Mouse (Mus musculus) hindbrain, embryonic 13.5 days (tissue): ENCODE data around the gene Gm8439. TPM values are rescaled to one million over a fixed set of nuclear protein-coding genes. Genes with fewer than 3 reads are reported as not detected.

ENCODE experiments used
- ATAC-seq: fragments of 200-750 bp; cut with Nextera tagmentation; 2 replicates; pipeline ENCODE4 v1.8.0; 2017; ENCODE audit warnings: moderate TSS enrichment; ENCODE audit not compliant: low FRiP score
- H3K27ac ChIP-seq: fragments of 300-500 bp; sonication (generic); 2 replicates; pipeline ENCODE4 v1.5.1; 2015; ENCODE audit warnings: inconsistent platforms, mild to moderate bottlenecking, moderate library complexity
- H3K27me3 ChIP-seq: fragments of 300-500 bp; sonication (generic); 2 replicates; pipeline ENCODE4 v1.6.1; 2015; ENCODE audit warnings: mild to moderate bottlenecking, inconsistent platforms
- H3K36me3 ChIP-seq: fragments of 300-500 bp; sonication (generic); 2 replicates; pipeline ENCODE4 v1.6.1; 2015; ENCODE audit warnings: mild to moderate bottlenecking, inconsistent platforms
- H3K4me1 ChIP-seq: fragments of 300-500 bp; sonication (generic); replicated peaks from 2 replicates; pipeline ENCODE4 v1.6.1; 2015; ENCODE audit warnings: inconsistent platforms
- H3K4me2 ChIP-seq: fragments of 300-500 bp; sonication (generic); 2 replicates; pipeline ENCODE4 v1.6.1; 2015; ENCODE audit warnings: inconsistent platforms, mild to moderate bottlenecking, moderate library complexity
- H3K4me3 ChIP-seq: fragments of 300-500 bp; sonication (generic); 2 replicates; pipeline ENCODE4 v1.5.1; 2015; ENCODE audit warnings: mild to moderate bottlenecking, inconsistent platforms
- H3K9ac ChIP-seq: fragments of 300-500 bp; sonication (generic); 2 replicates; pipeline ENCODE4 v1.6.1; 2015; ENCODE audit warnings: mild to moderate bottlenecking, inconsistent platforms
- H3K9me3 ChIP-seq: fragments of 300-500 bp; sonication (generic); 2 replicates; pipeline ENCODE4 v1.6.1; 2016; ENCODE audit warnings: inconsistent platforms
- WGBS: fragments of 180-500 bp; shearing (Covaris S2); methylation state at CpG from one replicate; pipeline ENCODE4 v1.1.7; 2015; 5-methylcytosine and 5-hydroxymethylcytosine counted together
- polyA plus RNA-seq: library from polyadenylated mRNA; unstranded; fragments of >200 nt; fragmentation: Nextera tagmentation; extraction: Ambion mirVana; gene quantifications from 2 replicates; pipeline ENCODE4 v1.2.1, GENCODE M21; 2015

The Gm8439 gene
- not detected in 2 replicates for polyA plus RNA-seq

DNA sequence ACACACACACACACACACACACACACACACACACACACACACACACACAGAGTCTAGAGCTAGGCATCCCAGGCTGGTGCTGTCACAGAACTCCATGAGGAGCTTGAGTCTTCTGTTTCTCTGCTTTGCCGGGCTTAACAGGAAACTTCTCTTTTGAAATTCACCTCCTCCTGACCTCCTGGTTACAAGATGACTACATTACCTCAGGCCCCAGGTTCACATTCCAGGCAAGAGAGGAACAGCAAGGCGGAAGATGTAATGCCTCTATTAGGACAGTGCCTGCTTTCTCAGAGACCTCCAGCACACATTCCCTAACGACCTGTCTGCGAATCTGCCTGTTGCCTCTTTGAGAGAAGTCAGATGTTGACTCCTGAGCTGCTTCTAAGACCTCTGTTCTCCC, at the start of gene Gm8439:
TSS of gene Gm8439 (plus strand) at position 301 of the 400 bp plus-strand sequence.
- Histone ChIP-seq H3K4me3 (no peak within 1 kb of the TSS), H3K9me3 (no peaks in the 10 kb centered on the region), H3K9ac (no peak within 1 kb of the TSS), H3K4me1 (peaks cover 4% of the 10 kb centered on the region), H3K36me3 (no peaks in the 10 kb centered on the region), H3K4me2 (no peak within 1 kb of the TSS), H3K27me3 (peaks cover 18% of the 10 kb centered on the region), H3K27ac (no peak within 1 kb of the TSS)
- no peak for ATAC-seq
- WGBS = 23% methylated on average over 4 of the region's 4 CpGs

DNA sequence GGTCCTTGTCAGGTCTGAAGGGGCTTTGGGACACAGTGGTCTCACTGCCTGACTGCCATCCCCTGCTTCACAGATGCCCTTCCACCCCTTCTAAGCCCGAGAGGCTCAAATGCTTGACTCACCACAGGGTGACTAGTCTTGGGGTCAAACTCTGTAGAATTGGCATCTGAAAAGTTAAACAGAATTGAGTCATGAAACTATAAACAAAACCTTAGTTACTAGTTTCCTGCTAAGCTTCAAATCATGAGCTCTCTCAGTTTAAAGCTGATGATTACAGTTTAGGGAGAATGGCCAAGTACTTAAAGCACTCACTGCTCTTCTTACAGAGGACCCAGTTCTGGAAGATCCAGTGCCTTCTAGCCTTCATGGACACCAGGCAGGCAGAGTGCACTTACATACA, 43.6 kb upstream of the Gm8439 start:
- H3K36me3 ChIP-seq = peaks cover 94% of the 10 kb centered on the region
- no peak overlapping the region for H3K4me2 ChIP-seq
- ATAC-seq = no peak
- no peaks in the 10 kb centered on the region for H3K9me3 ChIP-seq
- no peaks in the 10 kb centered on the region for H3K27me3 ChIP-seq
- H3K4me3 ChIP-seq = no peak overlapping the region
- 88% methylated on average over 1 of the region's 1 CpGs for WGBS
- H3K9ac ChIP-seq = no peak overlapping the region
- H3K4me1 ChIP-seq = no peaks in the 10 kb centered on the region
- no peak overlapping the region for H3K27ac ChIP-seq

DNA sequence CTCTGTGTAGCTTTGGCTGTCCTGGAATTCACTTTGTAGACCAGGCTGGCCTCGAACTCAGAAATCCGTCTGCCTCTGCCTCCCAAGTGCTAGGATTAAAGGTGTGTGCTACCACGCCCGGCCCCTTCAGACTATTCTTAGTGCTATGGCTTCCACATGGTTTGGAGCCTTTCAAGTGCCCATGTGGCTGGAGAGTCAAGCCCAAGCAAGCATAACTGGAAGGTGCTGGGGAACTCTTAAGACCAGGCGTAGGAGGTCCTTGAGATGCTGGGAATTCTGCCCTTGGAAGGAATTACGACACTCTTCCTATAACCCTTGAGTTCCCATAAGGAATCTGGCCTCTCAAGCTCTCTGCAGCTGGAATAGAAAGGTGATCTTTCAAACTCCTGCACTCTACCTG, 32.0 kb upstream of the Gm8439 start:
- no peaks in the 10 kb centered on the region for H3K9me3 ChIP-seq
- ATAC-seq = no peak
- no peak overlapping the region for H3K9ac ChIP-seq
- H3K27ac ChIP-seq = no peak overlapping the region
- no peak overlapping the region for H3K4me2 ChIP-seq
- no peaks in the 10 kb centered on the region for H3K4me1 ChIP-seq
- peaks cover 90% of the 10 kb centered on the region for H3K36me3 ChIP-seq
- WGBS = 95% methylated on average over 6 of the region's 6 CpGs
- H3K27me3 ChIP-seq = no peaks in the 10 kb centered on the region
- no peak overlapping the region for H3K4me3 ChIP-seq

DNA sequence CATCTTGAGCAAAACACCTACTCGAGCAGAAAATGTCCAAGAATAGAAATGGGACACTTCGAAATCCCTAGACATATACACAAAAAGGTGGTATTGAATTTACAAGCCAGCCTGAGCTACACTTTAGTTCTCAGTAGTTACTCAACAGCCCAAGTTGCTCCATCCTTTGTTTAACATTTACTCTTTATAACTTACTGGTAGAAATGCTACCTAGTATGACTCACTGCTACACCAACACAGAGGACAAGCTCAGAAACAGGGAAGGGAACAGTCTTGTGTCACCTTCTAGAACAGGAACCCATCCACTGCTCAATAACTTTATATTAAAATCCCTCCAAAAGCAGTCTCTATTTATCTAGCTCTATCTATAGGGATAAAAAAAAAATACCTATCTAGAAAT, 22.8 kb upstream of the Gm8439 start:
- ATAC-seq = no peak
- no peak overlapping the region for H3K27ac ChIP-seq
- H3K9me3 ChIP-seq = no peaks in the 10 kb centered on the region
- no peak overlapping the region for H3K4me2 ChIP-seq
- no peak overlapping the region for H3K9ac ChIP-seq
- no peaks in the 10 kb centered on the region for H3K27me3 ChIP-seq
- peaks cover 46% of the 10 kb centered on the region for H3K36me3 ChIP-seq
- no peak overlapping the region for H3K4me3 ChIP-seq
- WGBS = 84% methylated on average over 2 of the region's 2 CpGs
- H3K4me1 ChIP-seq = peaks cover 19% of the 10 kb centered on the region

DNA sequence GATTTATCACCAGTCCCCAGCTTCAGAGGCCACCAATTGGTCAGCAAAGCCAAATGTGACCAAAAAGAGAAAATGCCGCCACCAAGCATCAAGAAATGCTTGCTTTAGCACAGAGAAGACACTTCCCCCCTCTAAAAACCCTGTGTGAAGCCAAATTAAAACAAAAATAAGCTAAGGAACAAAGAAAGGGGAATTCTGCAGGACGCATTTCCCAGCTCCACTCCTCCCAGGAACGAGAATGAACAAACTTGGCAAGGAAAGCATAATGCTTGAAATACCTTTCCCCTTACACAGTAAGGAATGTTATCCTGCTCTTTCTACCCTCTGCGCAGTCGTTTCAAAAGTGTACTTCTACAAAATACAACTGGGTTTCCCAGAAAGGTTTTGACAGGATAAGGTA, 20.5 kb upstream of the Gm8439 start:
- Histone ChIP-seq H3K27me3 (no peaks in the 10 kb centered on the region), H3K9me3 (no peaks in the 10 kb centered on the region), H3K4me3 (peak overlapping the region; percentile 81; the same call in 1 of the 2 replicates), H3K36me3 (peaks cover 26% of the 10 kb centered on the region), H3K4me2 (peak overlapping the region; percentile 80), H3K4me1 (peaks cover 26% of the 10 kb centered on the region), H3K9ac (peak overlapping the region; percentile 65), H3K27ac (no peak overlapping the region)
- ATAC-seq = no peak
- 48% methylated on average over 5 of the region's 5 CpGs for WGBS

DNA sequence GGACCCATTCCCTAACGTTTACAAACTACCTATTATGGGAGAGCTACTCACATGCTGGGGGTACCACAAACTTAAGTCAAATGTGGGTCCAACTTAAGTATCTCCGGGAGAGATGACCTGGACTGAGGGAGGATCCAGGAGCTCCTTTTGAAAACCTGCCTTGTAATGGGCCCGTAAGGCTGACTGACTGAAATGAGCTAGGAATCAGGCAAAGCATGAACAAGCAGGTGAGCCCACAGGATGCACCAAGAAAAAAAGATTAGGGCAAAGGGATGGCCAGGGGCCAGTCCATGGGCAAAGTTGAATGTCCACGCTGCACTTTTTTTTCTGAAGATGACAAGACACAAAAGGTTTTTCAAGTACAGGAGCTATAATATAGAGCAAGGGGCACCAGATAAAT, 19.5 kb upstream of the Gm8439 start:
- Histone ChIP-seq H3K4me2 (peak overlapping the region; percentile 80), H3K36me3 (peaks cover 15% of the 10 kb centered on the region), H3K4me1 (peaks cover 26% of the 10 kb centered on the region), H3K9me3 (no peaks in the 10 kb centered on the region), H3K4me3 (peak overlapping the region; percentile 81), H3K27me3 (no peaks in the 10 kb centered on the region), H3K27ac (peak overlapping the region; percentile 96), H3K9ac (peak overlapping the region; percentile 90)
- 3% methylated on average over 4 of the region's 4 CpGs for WGBS
- ATAC-seq = no peak

DNA sequence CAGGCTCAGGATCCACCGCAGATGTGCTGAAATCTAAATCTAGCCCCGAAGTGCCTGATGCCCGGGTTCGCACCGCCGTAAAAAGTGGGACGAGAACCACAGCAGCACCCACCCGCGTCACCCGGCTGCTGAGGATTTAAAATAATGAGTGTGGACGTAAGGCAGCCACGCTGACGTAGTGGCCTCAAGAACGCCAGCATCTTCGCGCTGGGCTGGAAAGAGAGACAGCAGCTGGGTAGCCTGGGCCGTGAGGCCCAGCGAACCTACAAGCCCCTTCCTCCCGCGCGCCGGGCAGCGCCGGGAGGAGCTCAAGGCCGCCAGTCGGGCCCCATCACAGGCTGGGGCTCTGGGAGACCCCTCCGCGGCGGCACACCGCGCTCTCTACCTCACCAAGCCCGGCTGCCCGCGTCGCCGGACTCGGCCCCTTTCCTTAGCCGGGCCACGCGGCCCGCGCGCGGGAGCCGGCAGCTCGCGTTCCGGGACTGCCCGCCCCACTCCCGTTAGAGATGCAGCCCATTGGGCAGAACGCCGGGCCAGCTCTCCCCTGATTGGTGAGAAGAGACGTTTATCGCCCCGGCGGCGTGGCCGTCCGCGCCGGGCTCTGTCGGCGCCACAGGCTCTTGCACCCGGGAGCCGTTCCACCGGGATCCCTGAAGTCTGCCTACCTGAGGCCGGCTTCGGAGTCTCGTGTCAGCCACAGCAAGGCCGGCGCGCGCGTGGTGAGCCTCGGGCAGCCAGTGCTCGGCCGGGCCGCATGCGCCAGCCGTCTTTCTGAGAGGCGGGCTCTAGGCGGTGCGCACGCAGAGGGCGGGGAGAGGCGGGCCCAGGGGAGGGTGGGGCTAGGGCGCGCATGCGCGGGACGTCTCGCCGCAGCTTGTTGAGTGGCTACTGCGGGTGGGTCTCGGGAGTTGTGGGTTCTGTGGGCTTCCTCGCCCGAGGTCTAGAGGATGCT, 18.8 kb upstream of the Gm8439 start, which contains the start of gene Ctps:
TSS of gene Ctps (minus strand) at position 791 of the 952 bp plus-strand sequence.
- H3K9me3 ChIP-seq = no peaks in the 10 kb centered on the region
- peak within 1 kb of the TSS; percentile 96 for H3K27ac ChIP-seq
- peak within 1 kb of the TSS; percentile 90 for H3K9ac ChIP-seq
- H3K27me3 ChIP-seq = no peaks in the 10 kb centered on the region
- H3K36me3 ChIP-seq = peaks cover 8% of the 10 kb centered on the region
- H3K4me2 ChIP-seq = peak within 1 kb of the TSS; percentile 80
- H3K4me1 ChIP-seq = peaks cover 26% of the 10 kb centered on the region
- under 1% methylated on average over 91 of the region's 97 CpGs for WGBS
- peak within 1 kb of the TSS; percentile 81 for H3K4me3 ChIP-seq
- peak; percentile 98 for ATAC-seq

DNA sequence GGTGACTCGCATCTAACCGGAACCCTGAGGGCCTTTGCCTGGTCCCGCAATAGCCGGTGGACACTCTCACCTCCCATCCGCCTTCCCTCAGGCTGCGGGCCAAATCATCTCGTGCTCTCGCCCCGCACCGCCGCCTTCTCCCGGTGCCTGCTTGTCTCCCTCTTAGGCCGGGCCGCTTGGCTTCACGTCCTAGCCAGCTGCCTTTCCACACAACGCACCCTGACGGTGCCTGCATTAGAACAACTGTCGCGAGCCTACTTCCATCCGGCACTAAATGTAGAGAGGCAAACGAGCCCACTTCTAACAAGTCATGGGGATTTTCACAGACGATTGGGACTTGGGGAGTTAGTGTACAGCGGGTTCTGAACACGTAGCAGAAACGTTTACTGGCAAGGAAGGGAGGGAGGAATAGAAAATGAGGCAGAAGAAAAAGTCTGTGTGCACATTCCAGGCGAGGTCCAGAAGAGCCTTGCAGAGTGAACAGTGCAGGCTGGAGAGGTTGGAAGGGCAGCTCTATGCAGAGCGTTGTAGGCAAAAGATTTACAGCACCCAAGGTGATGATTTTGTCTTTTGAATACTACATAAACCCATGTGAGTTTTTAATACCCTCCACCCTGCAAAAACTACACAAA, 18.0 kb upstream of the Gm8439 start:
- peak overlapping the region; percentile 90 for H3K9ac ChIP-seq
- H3K27me3 ChIP-seq = no peaks in the 10 kb centered on the region
- no peaks in the 10 kb centered on the region for H3K9me3 ChIP-seq
- H3K4me1 ChIP-seq = peaks cover 26% of the 10 kb centered on the region
- 0 out of 2 replicates have a peak, but pooled peaks cover 3% of the 10 kb centered on the region for H3K36me3 ChIP-seq
- H3K27ac ChIP-seq = peak overlapping the region; percentile 96
- peak overlapping the region; percentile 80 for H3K4me2 ChIP-seq
- peak overlapping the region; percentile 81 for H3K4me3 ChIP-seq
- 2% methylated on average over 27 of the region's 27 CpGs for WGBS
- peak; percentile 70 for ATAC-seq

DNA sequence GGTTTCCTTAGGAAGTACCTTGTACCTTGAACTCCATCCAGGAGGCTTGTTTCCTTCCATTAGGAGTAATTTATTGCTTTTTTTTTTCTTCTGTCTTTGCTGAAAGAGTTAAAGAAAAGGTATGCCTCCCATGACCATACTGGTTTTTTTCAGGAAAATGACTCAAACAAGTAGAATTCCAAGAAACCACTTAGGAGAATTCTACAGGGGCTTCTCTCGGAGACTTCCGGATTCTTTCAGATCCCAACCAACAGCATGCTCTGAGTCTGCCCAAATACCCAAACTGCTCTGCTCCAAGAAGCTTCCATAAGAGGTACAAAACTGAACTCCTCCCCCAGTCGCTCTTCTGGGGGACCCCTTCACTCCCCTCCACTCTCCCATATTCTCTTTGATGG, 17.5 kb upstream of the Gm8439 start:
- Histone ChIP-seq H3K36me3 (0 out of 2 replicates have a peak, but pooled peaks cover 3% of the 10 kb centered on the region), H3K9ac (peak overlapping the region; percentile 90; the same call in 1 of the 2 replicates), H3K9me3 (no peaks in the 10 kb centered on the region), H3K27me3 (no peaks in the 10 kb centered on the region), H3K4me2 (peak overlapping the region; percentile 80), H3K27ac (no peak overlapping the region), H3K4me1 (peaks cover 26% of the 10 kb centered on the region), H3K4me3 (peak overlapping the region; percentile 81; the same call in 1 of the 2 replicates)
- no peak for ATAC-seq
- 79% methylated on average over 3 of the region's 3 CpGs for WGBS

DNA sequence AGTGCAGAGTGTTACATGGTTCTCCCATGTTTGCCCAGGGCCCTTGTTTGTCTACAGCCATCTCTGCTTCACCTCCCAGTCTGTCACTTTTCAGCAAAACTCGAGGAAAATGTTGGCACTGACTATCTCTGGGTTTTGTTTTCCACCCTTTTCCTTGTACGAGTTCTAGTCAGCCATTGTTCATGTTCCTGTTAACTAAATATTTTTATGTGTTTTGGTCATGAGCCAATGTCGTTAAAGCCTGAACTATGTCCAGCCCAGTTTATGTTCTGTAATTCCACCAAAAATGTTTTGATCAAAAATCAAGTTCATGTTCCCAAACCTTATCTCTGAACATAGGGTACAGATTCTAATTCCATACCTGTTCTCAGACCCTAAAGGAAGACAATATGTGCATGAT, 16.9 kb upstream of the Gm8439 start:
- Histone ChIP-seq H3K27me3 (no peaks in the 10 kb centered on the region), H3K4me3 (no peak overlapping the region), H3K9me3 (no peaks in the 10 kb centered on the region), H3K4me1 (peaks cover 26% of the 10 kb centered on the region), H3K4me2 (no peak overlapping the region), H3K9ac (no peak overlapping the region), H3K27ac (no peak overlapping the region), H3K36me3 (no peaks in the 10 kb centered on the region)
- WGBS = 72% methylated on average over 3 of the region's 3 CpGs
- no peak for ATAC-seq

DNA sequence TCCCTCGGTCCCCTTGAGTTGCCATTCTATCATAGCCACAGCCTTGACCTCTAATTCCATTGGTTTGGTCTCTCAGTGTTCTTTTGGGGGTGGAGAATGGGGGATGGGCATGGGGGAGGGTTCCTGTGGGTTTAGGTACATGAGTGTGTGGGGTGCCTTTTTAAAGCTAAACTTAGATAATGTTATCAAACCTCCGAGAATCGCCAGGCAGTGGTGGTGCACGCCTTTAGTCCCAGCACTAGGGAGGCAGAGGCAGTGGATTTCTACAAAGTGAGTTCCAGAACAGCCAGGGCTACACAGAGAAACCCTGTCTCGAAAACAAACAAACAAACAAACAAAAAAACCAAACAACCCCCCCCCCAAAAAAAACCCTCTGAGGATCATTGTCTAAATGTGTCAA, 7.7 kb upstream of the Gm8439 start:
- H3K4me1 ChIP-seq = no peaks in the 10 kb centered on the region
- no peaks in the 10 kb centered on the region for H3K36me3 ChIP-seq
- no peak overlapping the region for H3K27ac ChIP-seq
- H3K4me2 ChIP-seq = no peak overlapping the region
- no peaks in the 10 kb centered on the region for H3K9me3 ChIP-seq
- ATAC-seq = no peak
- no peak overlapping the region for H3K4me3 ChIP-seq
- 91% methylated on average over 5 of the region's 5 CpGs for WGBS
- H3K27me3 ChIP-seq = no peaks in the 10 kb centered on the region
- H3K9ac ChIP-seq = no peak overlapping the region

DNA sequence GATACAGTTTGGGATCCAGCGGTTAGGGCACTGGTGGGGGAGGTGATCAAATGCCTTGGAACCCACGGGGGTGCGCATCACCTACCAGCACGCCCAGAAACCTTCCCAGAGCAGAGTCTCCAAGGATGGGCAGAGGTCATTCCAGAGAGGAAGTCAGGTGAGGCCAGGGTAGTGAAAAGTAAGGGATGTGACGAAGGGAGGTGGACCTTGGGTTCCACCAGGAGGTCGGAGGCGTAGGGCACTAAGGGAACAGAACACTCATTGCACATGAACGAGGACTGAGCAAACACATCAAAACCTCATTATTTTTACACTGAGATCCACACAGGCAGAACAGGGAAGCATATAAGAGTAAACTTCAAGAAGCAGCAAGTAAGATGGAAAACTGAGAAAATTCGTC, 6.8 kb upstream of the Gm8439 start:
- WGBS = 90% methylated on average over 9 of the region's 9 CpGs
- Histone ChIP-seq H3K4me3 (no peak overlapping the region), H3K4me2 (no peak overlapping the region), H3K36me3 (no peaks in the 10 kb centered on the region), H3K9me3 (no peaks in the 10 kb centered on the region), H3K27ac (no peak overlapping the region), H3K4me1 (no peaks in the 10 kb centered on the region), H3K9ac (no peak overlapping the region), H3K27me3 (no peaks in the 10 kb centered on the region)
- no peak for ATAC-seq
